Mouse (Mus musculus): ENCODE results near the gene Rpl9-ps6. TPM values are rescaled to one million over a fixed set of nuclear protein-coding genes. Genes with fewer than 3 reads are reported as not detected.
A peak's percentile ranks its signal among the peaks of the same experiment; 100 is the strongest.

Rpl9-ps6 gene
- total and polyA plus RNA-seq, 2 experiments from 2014 or later = 35.0 to 53.9 TPM

GRCm38 (mm10) chr19:32485681-32486105, 19.3 kb upstream of the Rpl9-ps6 start, which contains the start of gene Minpp1:
Minpp1 (plus strand) TSS chr19:32485769.
- Histone ChIP-seq H3K4me3 (ENCODE audit: low read length) (peak within 1 kb of the TSS; percentile 76), H3K9ac (replicated peaks; ENCODE audit: low read length) (peak within 1 kb of the TSS; percentile 78), H3K4me2 (ENCODE audit: low read depth, low read length) (peak within 1 kb of the TSS; percentile 88), H3K4me1 (ENCODE audit: insufficient read depth, low read length) (peaks cover 8% of the 10 kb centered on the region; the same call in 1 of the 2 replicates), H3K9me3 (ENCODE audit: low read length) (no peaks in the 10 kb centered on the region), H3K36me3 (ENCODE audit: insufficient read depth, low read length) (no peaks in the 10 kb centered on the region), H3K27me3 (ENCODE audit: insufficient read depth, low read length) (no peaks in the 10 kb centered on the region), H3K27ac (peak within 1 kb of the TSS; percentile 86)
- DNase-seq (ENCODE audit: low spot score) = peak; percentile 94
- ATAC-seq = peak; percentile 95
- WGBS = under 1% methylated on average over 61 of the region's 64 CpGs
- TF ChIP-seq CTCF (IDR thresholded peaks at IDR 0.05; ENCODE audit: low read depth) = no peak

- H3K36me3 ChIP-seq (ENCODE audit: insufficient read depth, low read length) = no peaks in the 10 kb centered on the region
- 19% methylated on average over 13 of the region's 13 CpGs for WGBS
- ATAC-seq (peak; percentile 6; the same call in 1 of the 2 replicates), DNase-seq (ENCODE audit: low spot score) (peak; percentile 16)
- no peaks in the 10 kb centered on the region for H3K9me3 ChIP-seq (ENCODE audit: low read length)
- peaks cover 8% of the 10 kb centered on the region; the same call in 1 of the 2 replicates for H3K4me1 ChIP-seq (ENCODE audit: insufficient read depth, low read length)
- H3K4me2 ChIP-seq (ENCODE audit: low read depth, low read length) = peak overlapping the region; percentile 88
- no peaks in the 10 kb centered on the region for H3K27me3 ChIP-seq (ENCODE audit: insufficient read depth, low read length)
- H3K9ac ChIP-seq (replicated peaks; ENCODE audit: low read length) = peak overlapping the region; percentile 78
- TF ChIP-seq CTCF (IDR thresholded peaks at IDR 0.05; ENCODE audit: low read depth) = no peak
- H3K4me3 ChIP-seq (ENCODE audit: low read length) = peak overlapping the region; percentile 76
- H3K27ac ChIP-seq = peak overlapping the region; percentile 86
Measured at GRCm38 (mm10) chr19:32484941-32485660, 18.7 kb upstream of the Rpl9-ps6 start.

- no peak overlapping the region for H3K27ac ChIP-seq
- TF ChIP-seq CTCF (IDR thresholded peaks at IDR 0.05; ENCODE audit: low read depth) = no peak
- 0 out of 2 replicates have a peak, but pooled peaks cover 4% of the 10 kb centered on the region for H3K4me1 ChIP-seq (ENCODE audit: insufficient read depth, low read length)
- DNase-seq (ENCODE audit: low spot score) (no peak), ATAC-seq (no peak)
- no peaks in the 10 kb centered on the region for H3K9me3 ChIP-seq (ENCODE audit: low read length)
- no peak overlapping the region for H3K4me2 ChIP-seq (ENCODE audit: low read depth, low read length)
- H3K9ac ChIP-seq (replicated peaks; ENCODE audit: low read length) = no peak overlapping the region
- no peaks in the 10 kb centered on the region for H3K27me3 ChIP-seq (ENCODE audit: insufficient read depth, low read length)
- H3K4me3 ChIP-seq (ENCODE audit: low read length) = no peak overlapping the region
- no peaks in the 10 kb centered on the region for H3K36me3 ChIP-seq (ENCODE audit: insufficient read depth, low read length)
- WGBS = 82% methylated on average over 4 of the region's 4 CpGs
Measured at GRCm38 (mm10) chr19:32481511-32481910, 15.1 kb upstream of the Rpl9-ps6 start.

- Histone ChIP-seq H3K9me3 (ENCODE audit: low read length) (no peaks in the 10 kb centered on the region), H3K4me1 (ENCODE audit: insufficient read depth, low read length) (0 out of 2 replicates have a peak, but pooled peaks cover 4% of the 10 kb centered on the region), H3K27ac (no peak overlapping the region), H3K36me3 (ENCODE audit: insufficient read depth, low read length) (no peaks in the 10 kb centered on the region), H3K4me2 (ENCODE audit: low read depth, low read length) (no peak overlapping the region), H3K9ac (replicated peaks; ENCODE audit: low read length) (no peak overlapping the region), H3K4me3 (ENCODE audit: low read length) (no peak overlapping the region), H3K27me3 (ENCODE audit: insufficient read depth, low read length) (no peaks in the 10 kb centered on the region)
- DNase-seq (ENCODE audit: low spot score) = no peak
- ATAC-seq = no peak
- 91% methylated on average over 8 of the region's 8 CpGs for WGBS
- no peak for TF ChIP-seq CTCF (IDR thresholded peaks at IDR 0.05; ENCODE audit: low read depth)
Measured at GRCm38 (mm10) chr19:32480791-32481442, 14.5 kb upstream of the Rpl9-ps6 start.

GRCm38 (mm10) chr19:32480255-32480654, 13.9 kb upstream of the Rpl9-ps6 start:
- no peak overlapping the region for H3K27ac ChIP-seq

GRCm38 (mm10) chr19:32476712-32477052, 10.3 kb upstream of the Rpl9-ps6 start:
- Histone ChIP-seq H3K4me1 (ENCODE audit: insufficient read depth, low read length) (no peaks in the 10 kb centered on the region), H3K9me3 (ENCODE audit: low read length) (no peaks in the 10 kb centered on the region), H3K27me3 (ENCODE audit: insufficient read depth, low read length) (no peaks in the 10 kb centered on the region), H3K4me3 (ENCODE audit: low read length) (no peak overlapping the region), H3K9ac (replicated peaks; ENCODE audit: low read length) (no peak overlapping the region), H3K4me2 (ENCODE audit: low read depth, low read length) (no peak overlapping the region), H3K36me3 (ENCODE audit: insufficient read depth, low read length) (no peaks in the 10 kb centered on the region), H3K27ac (no peak overlapping the region)
- no peak for TF ChIP-seq CTCF (IDR thresholded peaks at IDR 0.05; ENCODE audit: low read depth)
- ATAC-seq (no peak), DNase-seq (ENCODE audit: low spot score) (no peak)
- WGBS = 90% methylated on average over 4 of the region's 4 CpGs

More at GRCm38 (mm10) chr19:32480255-32480654, 13.9 kb upstream of the Rpl9-ps6 start:
- no peak overlapping the region for H3K4me2 ChIP-seq (ENCODE audit: low read depth, low read length)
- no peak overlapping the region for H3K4me3 ChIP-seq (ENCODE audit: low read length)
- TF ChIP-seq CTCF (IDR thresholded peaks at IDR 0.05; ENCODE audit: low read depth) = no peak
- no peak overlapping the region for H3K9ac ChIP-seq (replicated peaks; ENCODE audit: low read length)
- H3K27me3 ChIP-seq (ENCODE audit: insufficient read depth, low read length) = no peaks in the 10 kb centered on the region
- 0 out of 2 replicates have a peak, but pooled peaks cover 4% of the 10 kb centered on the region for H3K4me1 ChIP-seq (ENCODE audit: insufficient read depth, low read length)
- ATAC-seq (no peak), DNase-seq (ENCODE audit: low spot score) (no peak)
- no peaks in the 10 kb centered on the region for H3K9me3 ChIP-seq (ENCODE audit: low read length)
- no peaks in the 10 kb centered on the region for H3K36me3 ChIP-seq (ENCODE audit: insufficient read depth, low read length)
- 88% methylated on average over 5 of the region's 5 CpGs for WGBS
